Mouse (Mus musculus) ES-Bruce4 (cell line): ENCODE measurements around the gene Cd79b. TPM values are rescaled to one million over a fixed set of nuclear protein-coding genes. Genes with fewer than 3 reads are reported as not detected.

Experiments used
- H3K27ac ChIP-seq: 2 replicates; pipeline ENCODE4 v1.5.1; 2012; ENCODE audit warnings: low read length, inconsistent platforms; ENCODE audit not compliant: insufficient read depth
- H3K27me3 ChIP-seq: 2 replicates; pipeline ENCODE4 v1.6.1; 2012; ENCODE audit warnings: mild to moderate bottlenecking, low read length, inconsistent platforms; ENCODE audit not compliant: control insufficient read depth, poor library complexity, insufficient read depth, severe bottlenecking
- H3K36me3 ChIP-seq: 2 replicates; pipeline ENCODE4 v1.6.1; 2012; ENCODE audit warnings: inconsistent platforms, mild to moderate bottlenecking, low read length, moderate library complexity; ENCODE audit not compliant: control insufficient read depth, poor library complexity, insufficient read depth, severe bottlenecking
- H3K4me1 ChIP-seq: one replicate; pipeline ENCODE4 v1.8.1; 2011; ENCODE audit warnings: low read length; ENCODE audit not compliant: control insufficient read depth, insufficient read depth
- H3K4me3 ChIP-seq: 2 replicates; pipeline ENCODE4 v1.5.1; 2011; ENCODE audit warnings: low read depth, mild to moderate bottlenecking, low read length
- H3K9ac ChIP-seq: 2 replicates; pipeline ENCODE4 v1.6.1; 2012; ENCODE audit warnings: low read depth, mild to moderate bottlenecking, inconsistent platforms; ENCODE audit not compliant: poor library complexity, severe bottlenecking
- H3K9me3 ChIP-seq: replicated peaks from 2 replicates; pipeline ENCODE4 v1.6.1; 2012; ENCODE audit warnings: mild to moderate bottlenecking, low read length, inconsistent platforms; ENCODE audit not compliant: control insufficient read depth, poor library complexity, insufficient read depth, severe bottlenecking
- CTCF ChIP-seq: IDR thresholded peaks from one replicate; pipeline ENCODE4 v1.8.1; 2011; ENCODE audit warnings: low read depth, low read length
- EP300 ChIP-seq: IDR thresholded peaks from 2 replicates; pipeline ENCODE4 v1.6.1; 2011; ENCODE audit warnings: low read depth, low read length; ENCODE audit not compliant: insufficient read depth
- POLR2A ChIP-seq: IDR thresholded peaks from one replicate; pipeline ENCODE4 v1.8.1; 2011; ENCODE audit warnings: low read length; ENCODE audit not compliant: insufficient read depth
- polyA plus RNA-seq: library from polyadenylated mRNA; stranded (reverse); fragments of >200 nt; gene quantifications from 2 replicates; pipeline ENCODE4 v1.2.4, GENCODE M21; 2011; ENCODE audit warnings: low read depth; ENCODE audit not compliant: missing spikeins, insufficient read depth, insufficient read length

The Cd79b gene
- polyA plus RNA-seq, 1 experiment = 1.5 TPM

GRCm38 (mm10) chr11:106313533-106313932 lies 1.0 kb downstream of the Cd79b start:
- Histone ChIP-seq H3K4me1 (no peaks in the 10 kb centered on the region), H3K27me3 (no peaks in the 10 kb centered on the region), H3K4me3 (no peak overlapping the region), H3K27ac (no peak overlapping the region), H3K9ac (no peak overlapping the region), H3K9me3 (no peaks in the 10 kb centered on the region), H3K36me3 (no peaks in the 10 kb centered on the region)
- TF ChIP-seq CTCF (no peak), POLR2A (no peak), EP300 (0 out of 2 replicates have a peak, but pooled peaks have one; percentile 20)

- Histone ChIP-seq H3K4me3 (no peak overlapping the region), H3K27ac (no peak overlapping the region), H3K9ac (no peak overlapping the region), H3K36me3 (no peaks in the 10 kb centered on the region), H3K27me3 (no peaks in the 10 kb centered on the region), H3K9me3 (no peaks in the 10 kb centered on the region), H3K4me1 (no peaks in the 10 kb centered on the region)
- TF ChIP-seq CTCF = no peak
- TF ChIP-seq POLR2A = no peak
- no peak for TF ChIP-seq EP300
Observed at GRCm38 (mm10) chr11:106310123-106310522, 4.4 kb downstream of the Cd79b start.

- Histone ChIP-seq H3K27me3 (no peaks in the 10 kb centered on the region), H3K4me1 (no peaks in the 10 kb centered on the region), H3K9me3 (no peaks in the 10 kb centered on the region), H3K36me3 (no peaks in the 10 kb centered on the region), H3K9ac (no peak overlapping the region), H3K4me3 (no peak overlapping the region), H3K27ac (no peak overlapping the region)
- TF ChIP-seq POLR2A (no peak), CTCF (no peak), EP300 (no peak)
Observed at GRCm38 (mm10) chr11:106308162-106308561, 6.4 kb downstream of the Cd79b start.

GRCm38 (mm10) chr11:106307432-106307831 lies 7.1 kb downstream of the Cd79b start:
- TF ChIP-seq EP300 = no peak
- no peak overlapping the region for H3K4me3 ChIP-seq
- no peaks in the 10 kb centered on the region for H3K36me3 ChIP-seq
- H3K27ac ChIP-seq = no peak overlapping the region
- H3K9me3 ChIP-seq = no peaks in the 10 kb centered on the region
- H3K9ac ChIP-seq = no peak overlapping the region
- no peaks in the 10 kb centered on the region for H3K4me1 ChIP-seq
- no peaks in the 10 kb centered on the region for H3K27me3 ChIP-seq

- no peaks in the 10 kb centered on the region for H3K4me1 ChIP-seq
- TF ChIP-seq EP300 (no peak), POLR2A (no peak), CTCF (no peak)
- no peaks in the 10 kb centered on the region for H3K9me3 ChIP-seq
- H3K27ac ChIP-seq = no peak overlapping the region
- no peaks in the 10 kb centered on the region for H3K36me3 ChIP-seq
- no peak overlapping the region for H3K4me3 ChIP-seq
- H3K9ac ChIP-seq = no peak overlapping the region
- no peaks in the 10 kb centered on the region for H3K27me3 ChIP-seq
Observed at GRCm38 (mm10) chr11:106306758-106307157, 7.8 kb downstream of the Cd79b start.

GRCm38 (mm10) chr11:106306065-106306385 lies 8.5 kb downstream of the Cd79b start:
- TF ChIP-seq EP300 (no peak), CTCF (no peak), POLR2A (no peak)
- Histone ChIP-seq H3K27me3 (no peaks in the 10 kb centered on the region), H3K9ac (no peak overlapping the region), H3K9me3 (no peaks in the 10 kb centered on the region), H3K4me3 (no peak overlapping the region), H3K4me1 (no peaks in the 10 kb centered on the region), H3K36me3 (no peaks in the 10 kb centered on the region), H3K27ac (no peak overlapping the region)
